Mouse (Mus musculus) left cerebral cortex, adult 2 months (tissue): Measurements from ENCODE around the gene Zbp1. TPM values are rescaled to one million over a fixed set of nuclear protein-coding genes. Genes with fewer than 3 reads are reported as not detected.

Experiments
- DNase-seq, 2 experiments: peaks; one replicate each; pipeline ENCODE4 v3.0.0; 2021 to 2022; ENCODE audit warnings: low spot score in 2 of 2, mixed read lengths in 1 of 2; ENCODE audit errors: extremely low spot score in 1 of 2
- H3K27ac ChIP-seq: fragments of 200-600 bp; 2 replicates; pipeline ENCODE4 v1.8.1; 2022
- H3K4me3 ChIP-seq: fragments of 200-600 bp; 2 replicates; pipeline ENCODE4 v1.8.1; 2022
- CTCF ChIP-seq: fragments of 200-600 bp; IDR thresholded peaks from 2 replicates; pipeline ENCODE4 v1.8.1; 2022; ENCODE audit warnings: antibody characterized with exemption, mild to moderate bottlenecking, moderate library complexity
- intact Hi-C: fragments of 180-260 bp; cut with DNase I; formaldehyde crosslinking; loops from one replicate; pipeline ENCODE4 v1.15.1; 2025
- total RNA-seq, 2 experiments: library from RNA; stranded (reverse); gene quantifications; 2 replicates each; pipeline ENCODE4 v1.2.3; 2021

Zbp1 gene
- total RNA-seq, 2 experiments from 2014 or later: 0.36 TPM; not detected in 1

GRCm38 (mm10) chr2:173244108-173244507 lies 25.4 kb upstream of the Zbp1 start:
- DNase-seq: no peak
- intact Hi-C loops: no loop called here
- Histone ChIP-seq H3K27ac (no peak overlapping the region), H3K4me3 (no peak overlapping the region)
- TF ChIP-seq CTCF: no peak

GRCm38 (mm10) chr2:173243616-173244015 lies 24.9 kb upstream of the Zbp1 start:
- Histone ChIP-seq H3K27ac (no peak overlapping the region), H3K4me3 (no peak overlapping the region)
- no peak for DNase-seq
- no peak for TF ChIP-seq CTCF
- intact Hi-C loops: no loop called here

DNA sequence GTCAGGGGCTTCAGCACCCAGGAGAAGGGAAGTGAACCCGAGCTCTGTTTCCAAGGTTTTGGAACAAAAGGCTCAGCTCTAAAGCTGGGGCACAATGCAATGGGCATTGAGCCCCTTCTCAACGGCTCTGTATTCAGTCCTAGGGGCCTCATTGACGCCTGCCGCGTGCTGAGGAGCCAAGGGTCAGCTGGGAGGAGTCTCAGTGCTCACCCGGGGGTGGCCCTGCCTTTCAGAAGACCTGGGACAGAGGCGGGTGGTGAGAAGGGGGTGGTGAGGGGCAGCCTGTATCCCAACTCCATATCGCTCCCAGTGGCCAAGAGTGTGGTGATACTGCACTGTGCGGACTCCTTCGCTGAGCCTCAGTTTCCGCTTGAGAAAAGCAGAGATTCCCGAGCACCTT lies 24.2 kb upstream of the Zbp1 start:
- Histone ChIP-seq H3K27ac (no peak overlapping the region), H3K4me3 (no peak overlapping the region)
- no peak for TF ChIP-seq CTCF
- DNase-seq: no peak
- intact Hi-C loops: no loop called here

DNA sequence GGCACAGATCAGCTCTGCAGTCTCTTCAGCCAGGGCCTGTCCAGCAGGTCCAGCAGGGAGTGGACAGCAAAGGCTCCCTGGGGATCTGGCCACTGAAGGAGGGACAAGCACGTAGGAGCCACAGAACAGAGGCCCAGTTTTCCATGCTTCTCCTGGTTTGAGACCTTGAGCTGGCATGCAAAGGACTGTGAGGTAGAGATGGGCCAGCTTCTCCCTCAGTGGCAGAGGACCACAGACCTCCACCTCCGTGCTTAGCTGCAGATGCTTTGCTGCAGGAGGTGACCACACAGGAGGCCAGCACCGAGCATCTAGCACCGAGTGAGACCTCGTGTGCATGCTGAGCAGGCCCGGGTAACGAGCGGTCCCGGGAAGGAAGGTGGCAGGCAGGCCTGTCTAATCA lies 22.0 kb upstream of the Zbp1 start:
- intact Hi-C loops: no loop called here
- Histone ChIP-seq H3K4me3 (no peak overlapping the region), H3K27ac (no peak overlapping the region)
- TF ChIP-seq CTCF: no peak
- no peak for DNase-seq

DNA sequence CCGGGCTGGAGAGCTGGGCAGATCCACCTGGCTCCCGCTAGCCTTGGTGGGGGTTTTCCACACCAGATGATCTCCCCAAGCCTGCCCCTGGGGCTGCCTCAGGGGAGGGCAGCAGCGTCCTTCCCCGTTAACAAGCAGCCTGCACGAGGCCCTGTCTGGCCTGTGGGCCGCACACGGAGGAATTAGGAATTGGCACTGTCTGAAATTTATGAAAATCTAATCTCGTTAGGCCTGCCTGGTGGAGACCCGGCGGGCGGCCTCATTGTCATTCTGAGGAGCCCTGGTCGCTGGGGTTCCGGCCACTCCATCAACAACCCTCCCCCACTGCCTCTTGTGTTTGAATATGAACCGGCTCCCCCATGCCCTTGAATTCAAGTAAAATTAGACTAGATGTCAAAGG lies 19.8 kb upstream of the Zbp1 start:
- Histone ChIP-seq H3K4me3 (no peak overlapping the region), H3K27ac (no peak overlapping the region)
- DNase-seq: no peak
- intact Hi-C loops: no loop called here
- TF ChIP-seq CTCF: no peak

DNA sequence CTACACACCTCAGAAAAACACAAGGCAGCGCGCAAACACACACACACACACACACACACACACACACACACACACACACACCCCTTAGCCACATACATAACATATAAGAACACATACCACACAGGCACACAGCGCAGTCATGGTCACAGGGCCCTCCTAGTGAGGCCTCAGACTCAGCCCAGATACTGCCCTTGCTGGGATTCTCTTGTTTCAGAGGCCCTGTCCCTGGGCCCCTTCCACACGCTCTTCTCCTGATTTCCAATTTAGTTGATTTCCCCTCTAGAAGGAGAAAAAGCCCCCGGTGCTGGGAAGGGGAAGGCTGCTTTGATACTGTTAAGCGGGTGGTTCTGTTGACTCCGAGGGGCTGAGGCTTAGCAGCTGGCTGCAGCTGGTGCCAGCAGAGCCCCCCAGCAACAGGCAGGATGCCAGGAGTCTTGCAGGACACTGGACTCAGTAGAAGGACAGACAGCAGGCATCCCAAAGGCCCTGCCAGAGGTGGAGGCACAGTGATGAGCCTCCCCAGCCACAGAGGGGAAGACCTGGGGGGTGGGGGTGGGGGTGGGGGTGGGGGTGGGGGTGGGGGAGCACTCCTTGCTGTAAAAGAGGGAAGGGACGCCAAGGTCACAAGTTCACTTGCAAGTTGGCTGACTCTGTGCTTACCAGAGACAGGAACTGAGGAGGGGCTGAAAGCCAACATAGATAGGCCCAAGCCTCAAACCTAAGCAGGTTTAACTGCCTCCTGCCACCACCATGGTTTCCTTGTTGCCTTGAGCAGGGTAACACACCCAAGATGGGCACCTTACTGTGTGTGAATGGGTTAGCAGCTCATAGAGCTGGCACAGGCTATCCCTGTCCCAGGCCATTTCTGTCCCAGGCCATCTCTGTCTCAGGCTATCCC lies 17.0 kb upstream of the Zbp1 start:
- Histone ChIP-seq H3K27ac (no peak overlapping the region), H3K4me3 (no peak overlapping the region)
- DNase-seq: no peak
- intact Hi-C loops: no loop called here
- TF ChIP-seq CTCF: no peak

DNA sequence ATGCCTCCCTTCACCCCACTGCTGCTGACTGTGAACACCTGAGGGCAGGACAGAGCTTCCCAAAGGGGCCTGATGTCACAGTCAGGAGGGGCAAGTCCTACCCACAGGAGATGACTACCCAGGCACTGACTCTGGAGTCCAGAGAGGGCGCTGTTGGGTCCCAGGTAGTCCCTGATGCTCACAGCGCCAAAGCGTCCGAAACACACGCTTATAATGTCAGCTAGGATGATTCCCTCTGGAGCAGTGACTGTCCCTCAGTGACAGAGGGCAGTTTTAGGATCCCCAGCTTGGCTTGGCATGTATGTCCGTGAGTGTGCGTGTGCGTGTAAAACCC lies 14.0 kb upstream of the Zbp1 start:
- DNase-seq: no peak
- Histone ChIP-seq H3K4me3 (no peak overlapping the region), H3K27ac (no peak overlapping the region)
- TF ChIP-seq CTCF: peak; percentile 32
- intact Hi-C loops: no loop called here

- no peak overlapping the region; the same call in 1 of the 2 replicates for H3K27ac ChIP-seq
- intact Hi-C loops: no loop called here
- no peak for TF ChIP-seq CTCF
- peak in 1 of 2 experiments; percentile 59 for DNase-seq
- no peak overlapping the region for H3K4me3 ChIP-seq
Observed at GRCm38 (mm10) chr2:173232065-173232765, 13.5 kb upstream of the Zbp1 start.

DNA sequence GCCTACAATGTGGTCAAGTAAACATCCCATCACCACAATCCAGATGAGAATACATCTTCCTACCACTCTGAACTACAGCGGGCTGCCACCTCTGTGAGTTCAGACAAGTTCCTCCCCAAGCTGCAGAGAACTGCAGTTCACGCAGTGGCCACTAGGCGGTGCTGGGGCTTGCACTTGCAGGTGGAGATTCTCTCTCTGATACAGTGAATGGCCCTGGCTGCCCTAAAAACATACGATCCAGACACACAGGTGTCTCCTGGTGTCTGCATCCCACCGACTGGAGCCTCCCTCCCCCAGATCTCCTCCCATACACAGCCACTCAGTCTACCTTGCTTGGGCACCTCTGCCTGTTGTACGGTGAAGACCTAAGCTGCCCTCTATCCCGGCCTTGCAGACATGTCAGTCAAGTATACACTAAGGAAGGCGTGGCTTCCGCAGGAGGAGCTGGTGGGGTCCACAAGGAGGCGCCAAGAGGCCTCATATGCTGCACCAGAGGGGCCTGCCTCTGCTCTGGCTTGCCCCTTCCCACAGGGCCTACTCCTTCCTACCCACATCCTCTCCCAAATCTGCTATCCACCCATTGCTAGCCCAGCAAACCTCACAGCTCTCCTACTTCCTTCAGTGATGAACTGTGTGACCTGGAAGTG lies 11.0 kb upstream of the Zbp1 start:
- Histone ChIP-seq H3K27ac (no peak overlapping the region; the same call in 1 of the 2 replicates), H3K4me3 (no peak overlapping the region)
- DNase-seq: peak; percentile 89 to 94
- intact Hi-C loops: loop anchor here (1.0 kb wide), 3 partner anchors 46 to 317 kb away; no protein-coding TSS in a partner anchor
- peak; percentile 98 for TF ChIP-seq CTCF

DNA sequence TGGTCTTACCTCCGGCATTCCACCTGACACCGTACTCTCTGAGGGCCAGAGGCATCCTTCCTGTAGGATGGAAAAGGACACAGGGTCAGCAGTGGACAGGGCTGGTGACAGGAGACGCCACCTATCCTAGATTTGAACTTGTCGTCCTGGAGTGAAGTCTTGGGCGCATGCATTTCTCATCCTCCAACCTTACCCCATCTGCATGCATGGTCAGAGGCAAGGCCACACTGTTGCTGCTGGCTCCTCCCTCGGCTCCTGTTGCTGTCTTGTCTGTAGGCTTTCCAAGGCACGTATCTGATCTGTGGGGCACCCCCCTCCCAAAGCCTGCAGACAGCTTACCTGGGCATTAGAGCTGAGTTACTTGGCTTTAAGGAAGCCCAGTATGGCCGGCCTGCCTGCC lies 9.8 kb upstream of the Zbp1 start:
- Histone ChIP-seq H3K27ac (no peak overlapping the region), H3K4me3 (no peak overlapping the region)
- DNase-seq: no peak
- TF ChIP-seq CTCF: no peak
- intact Hi-C loops: no loop called here

- no peak for TF ChIP-seq CTCF
- Histone ChIP-seq H3K4me3 (no peak overlapping the region), H3K27ac (no peak overlapping the region)
- intact Hi-C loops: no loop called here
- DNase-seq: no peak
Observed at GRCm38 (mm10) chr2:173226792-173227191, 8.1 kb upstream of the Zbp1 start.

GRCm38 (mm10) chr2:173225906-173226305 lies 7.2 kb upstream of the Zbp1 start:
- intact Hi-C loops: no loop called here
- Histone ChIP-seq H3K4me3 (no peak overlapping the region), H3K27ac (no peak overlapping the region)
- no peak for DNase-seq
- no peak for TF ChIP-seq CTCF
